Mouse (Mus musculus): ENCODE results near the gene Hmgcl. TPM values are rescaled to one million over a fixed set of nuclear protein-coding genes. Genes with fewer than 3 reads are reported as not detected.

The Hmgcl gene
- polyA plus RNA-seq, 1 experiment = 31.8 TPM

DNA sequence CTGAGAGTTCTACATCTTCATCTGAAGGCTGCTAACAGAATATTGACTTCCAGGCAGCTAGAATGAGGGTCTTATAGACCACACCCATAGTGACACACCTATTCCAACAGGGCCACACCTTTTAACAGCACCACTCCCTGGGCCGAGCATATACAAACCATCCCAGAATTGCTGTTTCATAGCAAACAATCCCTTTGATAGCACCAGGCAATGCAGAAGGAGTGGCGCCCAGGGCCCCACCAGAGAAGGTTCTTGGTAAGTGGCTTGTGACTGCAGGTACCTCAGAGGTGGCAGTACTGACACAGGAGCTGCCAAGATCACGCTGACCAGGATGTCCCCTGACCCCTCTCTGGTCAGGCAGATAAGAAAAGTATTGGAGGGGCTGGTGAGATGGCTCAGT, 6.9 kb downstream of the Hmgcl start:
- Histone ChIP-seq H3K36me3 (replicated peaks; ENCODE audit: low read length) (peaks cover 86% of the 10 kb centered on the region), H3K4me3 (replicated peaks) (no peak overlapping the region), H3K4me1 (peaks cover 40% of the 10 kb centered on the region), H3K27me3 (replicated peaks) (no peaks in the 10 kb centered on the region), H3K9me3 (peaks cover 12% of the 10 kb centered on the region)
- TF ChIP-seq GATA1 (IDR thresholded peaks at IDR 0.05; ENCODE audit: borderline replicate concordance, low read length) (no peak), FLI1 (IDR thresholded peaks at IDR 0.05; ENCODE audit: low read length) (no peak)

DNA sequence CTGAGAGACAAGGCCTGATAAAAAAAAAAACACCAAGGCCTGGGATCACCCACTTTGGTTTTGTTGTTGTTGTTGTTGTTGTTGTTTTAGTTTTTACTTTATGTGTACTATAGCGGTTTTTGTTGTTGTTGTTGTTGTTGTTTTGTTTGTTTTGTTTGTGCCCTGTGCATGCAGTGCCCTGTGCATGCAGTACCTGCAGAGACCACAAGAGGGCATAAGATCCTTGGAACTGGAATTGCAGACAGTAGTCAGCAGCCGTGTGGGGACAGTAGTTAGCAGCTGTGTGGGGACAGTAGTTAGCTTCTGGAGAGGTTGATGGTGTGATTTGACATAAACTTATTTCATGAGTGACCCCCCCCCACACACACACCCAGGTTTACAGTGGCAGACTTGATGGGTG, 8.0 kb downstream of the Hmgcl start:
- Histone ChIP-seq H3K4me1 (peaks cover 34% of the 10 kb centered on the region), H3K36me3 (replicated peaks; ENCODE audit: low read length) (peaks cover 87% of the 10 kb centered on the region), H3K27me3 (replicated peaks) (no peaks in the 10 kb centered on the region), H3K4me3 (replicated peaks) (no peak overlapping the region), H3K9me3 (peaks cover 12% of the 10 kb centered on the region)
- TF ChIP-seq FLI1 (IDR thresholded peaks at IDR 0.05; ENCODE audit: low read length) = no peak
- TF ChIP-seq GATA1 (IDR thresholded peaks at IDR 0.05; ENCODE audit: borderline replicate concordance, low read length) = no peak

DNA sequence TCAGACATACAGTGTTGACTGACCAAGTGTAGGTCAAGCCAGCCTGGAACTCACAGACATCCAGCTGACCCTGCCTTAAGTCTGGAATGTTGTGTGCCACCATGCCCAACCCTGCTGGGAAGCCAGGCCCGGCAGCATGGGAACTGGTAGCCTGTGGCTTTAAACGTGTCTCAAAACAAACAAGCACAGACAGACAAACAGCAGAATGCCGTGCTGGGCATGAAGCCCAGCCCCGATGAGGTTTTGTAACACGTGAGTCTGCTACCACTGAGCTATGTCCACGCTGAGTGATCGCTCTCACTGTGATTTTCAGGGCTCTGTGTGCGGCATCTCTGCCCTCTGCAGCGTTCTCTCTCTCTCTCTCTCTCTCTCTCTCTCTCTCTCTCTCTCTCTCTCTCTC, 9.6 kb downstream of the Hmgcl start:
- Histone ChIP-seq H3K4me3 (replicated peaks) (no peak overlapping the region), H3K27me3 (replicated peaks) (no peaks in the 10 kb centered on the region), H3K4me1 (peaks cover 28% of the 10 kb centered on the region), H3K36me3 (replicated peaks; ENCODE audit: low read length) (peaks cover 92% of the 10 kb centered on the region), H3K9me3 (peaks cover 12% of the 10 kb centered on the region)
- TF ChIP-seq GATA1 (IDR thresholded peaks at IDR 0.05; ENCODE audit: borderline replicate concordance, low read length) = no peak
- TF ChIP-seq FLI1 (IDR thresholded peaks at IDR 0.05; ENCODE audit: low read length) = no peak

- Histone ChIP-seq H3K4me3 (replicated peaks) (no peak overlapping the region), H3K36me3 (replicated peaks; ENCODE audit: low read length) (peaks cover 87% of the 10 kb centered on the region), H3K27me3 (replicated peaks) (no peaks in the 10 kb centered on the region), H3K4me1 (peaks cover 47% of the 10 kb centered on the region), H3K9me3 (no peaks in the 10 kb centered on the region)
- no peak for TF ChIP-seq GATA1 (IDR thresholded peaks at IDR 0.05; ENCODE audit: borderline replicate concordance, low read length)
Observed at GRCm38 (mm10) chr4:135958354-135958753, 12.1 kb downstream of the Hmgcl start.

DNA sequence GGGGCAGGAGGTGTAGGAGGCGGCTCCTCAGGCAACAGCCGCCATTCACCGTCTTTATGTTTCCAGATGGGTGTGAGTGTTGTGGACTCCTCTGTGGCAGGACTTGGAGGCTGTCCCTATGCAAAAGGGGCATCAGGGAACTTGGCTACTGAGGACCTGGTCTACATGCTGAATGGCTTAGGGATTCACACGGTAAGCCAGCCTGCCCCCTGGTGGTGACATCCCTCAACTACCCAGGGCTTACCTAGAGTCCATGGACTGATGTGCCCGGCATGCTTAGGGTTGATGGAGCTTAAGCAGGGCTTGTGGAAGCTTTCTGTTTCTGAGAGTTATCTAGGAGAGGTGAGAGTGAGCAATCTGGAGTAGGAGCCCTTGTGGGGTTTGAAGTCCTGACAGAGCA, 14.5 kb downstream of the Hmgcl start:
- TF ChIP-seq FLI1 (IDR thresholded peaks at IDR 0.05; ENCODE audit: low read length) (no peak), GATA1 (IDR thresholded peaks at IDR 0.05; ENCODE audit: borderline replicate concordance, low read length) (no peak)
- no peaks in the 10 kb centered on the region for H3K9me3 ChIP-seq
- H3K27me3 ChIP-seq (replicated peaks) = no peaks in the 10 kb centered on the region
- no peak overlapping the region for H3K4me3 ChIP-seq (replicated peaks)
- H3K36me3 ChIP-seq (replicated peaks; ENCODE audit: low read length) = peaks cover 74% of the 10 kb centered on the region
- H3K4me1 ChIP-seq = peaks cover 59% of the 10 kb centered on the region

- Histone ChIP-seq H3K27me3 (replicated peaks) (no peaks in the 10 kb centered on the region), H3K9me3 (no peaks in the 10 kb centered on the region), H3K36me3 (replicated peaks; ENCODE audit: low read length) (peaks cover 74% of the 10 kb centered on the region), H3K4me1 (peaks cover 68% of the 10 kb centered on the region), H3K4me3 (replicated peaks) (peak overlapping the region; percentile 17)
- no peak for TF ChIP-seq GATA1 (IDR thresholded peaks at IDR 0.05; ENCODE audit: borderline replicate concordance, low read length)
- TF ChIP-seq FLI1 (IDR thresholded peaks at IDR 0.05; ENCODE audit: low read length) = no peak
Observed at GRCm38 (mm10) chr4:135961709-135962108, 15.5 kb downstream of the Hmgcl start.

DNA sequence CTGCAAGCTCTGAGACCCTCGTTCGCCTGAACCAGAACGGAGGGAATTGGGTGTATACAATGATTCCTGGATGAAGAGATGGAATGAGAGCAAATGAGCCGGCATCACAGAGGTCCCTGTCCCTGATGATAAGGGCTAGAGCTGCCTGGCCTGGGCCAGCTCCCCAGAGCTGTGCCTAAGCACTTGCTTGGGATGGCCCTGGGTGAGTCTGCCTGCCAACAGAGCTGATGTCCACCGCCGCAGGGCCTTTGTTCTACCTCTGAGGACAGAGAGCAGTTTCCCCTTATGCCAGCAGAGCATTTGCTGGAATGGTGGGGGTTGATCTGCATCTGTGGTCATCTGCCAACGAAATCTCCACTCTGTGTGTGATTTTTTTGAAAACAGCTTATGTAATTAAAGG, 15.9 kb downstream of the Hmgcl start:
- Histone ChIP-seq H3K4me1 (peaks cover 68% of the 10 kb centered on the region), H3K36me3 (replicated peaks; ENCODE audit: low read length) (peaks cover 77% of the 10 kb centered on the region), H3K4me3 (replicated peaks) (no peak overlapping the region), H3K9me3 (no peaks in the 10 kb centered on the region), H3K27me3 (replicated peaks) (no peaks in the 10 kb centered on the region)
- no peak for TF ChIP-seq GATA1 (IDR thresholded peaks at IDR 0.05; ENCODE audit: borderline replicate concordance, low read length)
- no peak for TF ChIP-seq FLI1 (IDR thresholded peaks at IDR 0.05; ENCODE audit: low read length)

DNA sequence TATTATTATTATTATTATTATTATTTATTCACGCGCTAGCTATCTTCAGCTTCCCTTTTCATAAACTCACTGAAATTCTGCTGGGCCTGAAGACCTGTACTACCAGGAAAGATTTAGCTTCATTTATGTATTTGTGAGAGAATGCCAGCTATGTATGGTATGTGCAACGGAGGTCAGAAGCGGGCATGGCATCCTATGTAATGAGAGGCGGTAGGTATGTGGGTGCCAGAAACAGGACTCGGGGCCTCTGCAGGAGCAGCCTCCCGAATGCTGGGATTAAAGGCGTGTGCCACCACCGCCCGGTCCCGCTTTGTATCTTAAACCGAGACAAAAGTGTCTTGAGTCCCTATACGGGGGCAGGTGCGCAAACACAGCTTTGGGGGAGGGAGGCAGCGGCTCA, 16.7 kb downstream of the Hmgcl start:
- TF ChIP-seq FLI1 (IDR thresholded peaks at IDR 0.05; ENCODE audit: low read length) = no peak
- TF ChIP-seq GATA1 (IDR thresholded peaks at IDR 0.05; ENCODE audit: borderline replicate concordance, low read length) = no peak
- H3K9me3 ChIP-seq = no peaks in the 10 kb centered on the region
- H3K36me3 ChIP-seq (replicated peaks; ENCODE audit: low read length) = peaks cover 77% of the 10 kb centered on the region
- H3K27me3 ChIP-seq (replicated peaks) = no peaks in the 10 kb centered on the region
- peaks cover 65% of the 10 kb centered on the region for H3K4me1 ChIP-seq
- peak overlapping the region; percentile 95 for H3K4me3 ChIP-seq (replicated peaks)

DNA sequence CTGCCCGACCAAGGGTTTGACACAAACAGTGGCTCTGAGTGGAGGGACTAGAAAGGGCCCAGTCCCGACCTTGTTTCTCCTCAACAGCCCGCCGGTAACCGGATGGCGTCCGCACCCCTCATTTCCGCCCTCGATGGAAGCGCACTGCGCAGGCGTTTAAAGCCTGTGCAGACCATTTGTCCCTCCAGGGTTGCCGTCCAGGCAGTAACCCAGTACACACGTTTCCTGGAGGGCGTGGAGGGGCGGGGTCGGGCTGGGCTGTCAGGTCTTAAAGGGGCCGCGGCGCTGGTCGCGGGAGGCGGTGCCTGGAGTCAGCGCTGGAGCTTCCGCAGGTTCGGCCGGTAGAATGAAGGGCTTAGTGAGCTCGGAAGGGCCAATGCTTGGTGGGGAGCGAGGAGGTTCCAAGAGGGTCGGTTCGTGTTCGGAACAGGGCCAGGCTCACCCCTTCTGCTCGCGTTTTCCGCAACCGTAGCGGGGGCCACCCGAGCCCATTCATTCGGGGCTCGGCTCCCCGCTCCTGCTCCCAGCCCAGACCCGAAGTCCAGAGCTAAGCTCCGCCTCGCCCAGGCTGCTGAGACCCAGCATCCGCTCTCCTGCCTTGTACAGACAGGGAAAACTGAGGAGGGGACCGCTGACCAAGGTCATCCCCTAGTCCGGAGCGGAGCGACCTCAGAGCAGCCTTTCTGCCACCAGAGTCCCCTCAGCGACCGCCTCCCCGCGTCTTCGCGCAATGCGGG, 17.4 kb downstream of the Hmgcl start, which contains the start of gene Gale:
Gale (plus strand) TSS at position 271 of the 737 bp plus-strand sequence.
- TF ChIP-seq FLI1 (IDR thresholded peaks at IDR 0.05; ENCODE audit: low read length) (0 out of 2 replicates have a peak, but pooled peaks have one; percentile 49), GATA1 (IDR thresholded peaks at IDR 0.05; ENCODE audit: borderline replicate concordance, low read length) (no peak)
- no peaks in the 10 kb centered on the region for H3K27me3 ChIP-seq (replicated peaks)
- H3K4me3 ChIP-seq (replicated peaks) = peak within 1 kb of the TSS; percentile 95
- peaks cover 77% of the 10 kb centered on the region for H3K36me3 ChIP-seq (replicated peaks; ENCODE audit: low read length)
- no peaks in the 10 kb centered on the region for H3K9me3 ChIP-seq
- H3K4me1 ChIP-seq = peaks cover 58% of the 10 kb centered on the region

DNA sequence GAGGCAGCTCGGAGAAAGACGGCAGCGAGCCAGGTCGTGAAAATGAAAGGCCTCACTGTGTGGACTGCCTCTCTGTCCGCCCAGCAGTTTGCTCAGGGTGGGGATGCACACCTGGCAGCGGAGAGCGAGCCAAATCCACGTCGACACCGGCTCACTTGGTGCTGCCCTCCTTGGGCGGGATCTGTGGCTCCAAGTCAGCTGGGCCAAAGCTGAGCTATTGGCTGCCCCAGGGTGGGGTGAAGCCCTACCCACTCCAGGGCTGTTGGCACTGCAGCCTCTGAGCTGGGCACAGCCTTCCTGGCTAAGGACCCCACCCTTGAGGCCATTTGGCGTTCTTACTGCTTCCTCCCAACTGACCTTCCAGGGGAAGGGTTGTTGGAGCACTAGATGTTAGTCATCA, 18.2 kb downstream of the Hmgcl start:
- Histone ChIP-seq H3K4me1 (peaks cover 63% of the 10 kb centered on the region), H3K27me3 (replicated peaks) (no peaks in the 10 kb centered on the region), H3K4me3 (replicated peaks) (peak overlapping the region; percentile 95), H3K9me3 (no peaks in the 10 kb centered on the region), H3K36me3 (replicated peaks; ENCODE audit: low read length) (peaks cover 77% of the 10 kb centered on the region)
- TF ChIP-seq GATA1 (IDR thresholded peaks at IDR 0.05; ENCODE audit: borderline replicate concordance, low read length) (no peak), FLI1 (IDR thresholded peaks at IDR 0.05; ENCODE audit: low read length) (no peak)

Data from megakaryocyte, embryonic 14.5 days (primary cell).